Mouse (Mus musculus): ENCODE data around the gene Helb. TPM values are rescaled to one million over a fixed set of nuclear protein-coding genes. Genes with fewer than 3 reads are reported as not detected.

The Helb gene
- 3.9 and 4.2 TPM in 2 replicates for polyA plus RNA-seq (2016; fragmentation: Nextera tagmentation; extraction: Ambion mirVana)

GRCm38 (mm10) chr10:120112507-120113396 is at the start of gene Helb:
Gene Helb, minus strand, starts transcription at chr10:120112987.
- Histone ChIP-seq H3K27me3 (replicated peaks) (no peaks in the 10 kb centered on the region), H3K36me3 (no peaks in the 10 kb centered on the region), H3K4me2 (replicated peaks) (peak within 1 kb of the TSS; percentile 83), H3K9me3 (no peaks in the 10 kb centered on the region), H3K9ac (peak within 1 kb of the TSS; percentile 64), H3K27ac (no peak within 1 kb of the TSS; the same call in 1 of the 2 replicates), H3K4me1 (0 out of 2 replicates have a peak, but pooled peaks cover 4% of the 10 kb centered on the region), H3K4me3 (peak within 1 kb of the TSS; percentile 71)
- WGBS: 1% methylated on average over 55 of the region's 55 CpGs
- ATAC-seq (ENCODE audit: low FRiP score, low read depth): peak; percentile 100

- ATAC-seq (ENCODE audit: low FRiP score, low read depth): no peak
- no peaks in the 10 kb centered on the region for H3K9me3 ChIP-seq
- H3K36me3 ChIP-seq: no peaks in the 10 kb centered on the region
- no peak overlapping the region for H3K4me3 ChIP-seq
- H3K27ac ChIP-seq: no peak overlapping the region
- H3K4me1 ChIP-seq: no peaks in the 10 kb centered on the region
- no peaks in the 10 kb centered on the region for H3K27me3 ChIP-seq (replicated peaks)
- no peak overlapping the region for H3K4me2 ChIP-seq (replicated peaks)
- no peak overlapping the region for H3K9ac ChIP-seq
- 90% methylated on average over 9 of the region's 9 CpGs for WGBS
Observed at GRCm38 (mm10) chr10:120160533-120160932, 47.7 kb upstream of the Helb start.

- no peak overlapping the region for H3K4me3 ChIP-seq
- H3K9ac ChIP-seq: no peak overlapping the region
- no peak for ATAC-seq (ENCODE audit: low FRiP score, low read depth)
- H3K36me3 ChIP-seq: no peaks in the 10 kb centered on the region
- no peaks in the 10 kb centered on the region for H3K27me3 ChIP-seq (replicated peaks)
- H3K9me3 ChIP-seq: peaks cover 10% of the 10 kb centered on the region; the same call in 1 of the 2 replicates
- H3K4me1 ChIP-seq: no peaks in the 10 kb centered on the region
- 92% methylated on average over 2 of the region's 2 CpGs for WGBS
- H3K4me2 ChIP-seq (replicated peaks): no peak overlapping the region
- no peak overlapping the region for H3K27ac ChIP-seq
Observed at GRCm38 (mm10) chr10:120153911-120154310, 41.1 kb upstream of the Helb start.

- 92% methylated on average over 7 of the region's 7 CpGs for WGBS
- Histone ChIP-seq H3K27ac (no peak overlapping the region), H3K27me3 (replicated peaks) (no peaks in the 10 kb centered on the region), H3K9me3 (peaks cover 10% of the 10 kb centered on the region; the same call in 1 of the 2 replicates), H3K4me2 (replicated peaks) (no peak overlapping the region), H3K4me3 (no peak overlapping the region), H3K36me3 (no peaks in the 10 kb centered on the region), H3K9ac (no peak overlapping the region), H3K4me1 (no peaks in the 10 kb centered on the region)
- ATAC-seq (ENCODE audit: low FRiP score, low read depth): no peak
Observed at GRCm38 (mm10) chr10:120151672-120152071, 38.9 kb upstream of the Helb start.

- 73% methylated on average over 10 of the region's 10 CpGs for WGBS
- no peak overlapping the region for H3K4me2 ChIP-seq (replicated peaks)
- no peak overlapping the region for H3K27ac ChIP-seq
- peaks cover 20% of the 10 kb centered on the region for H3K9me3 ChIP-seq
- H3K4me1 ChIP-seq: no peaks in the 10 kb centered on the region
- no peak for ATAC-seq (ENCODE audit: low FRiP score, low read depth)
- no peaks in the 10 kb centered on the region for H3K27me3 ChIP-seq (replicated peaks)
- no peak overlapping the region for H3K4me3 ChIP-seq
- H3K9ac ChIP-seq: no peak overlapping the region
- H3K36me3 ChIP-seq: no peaks in the 10 kb centered on the region
Observed at GRCm38 (mm10) chr10:120140916-120141516, 28.2 kb upstream of the Helb start.

GRCm38 (mm10) chr10:120140193-120140592 is 27.4 kb upstream of the Helb start:
- Histone ChIP-seq H3K27ac (no peak overlapping the region), H3K27me3 (replicated peaks) (no peaks in the 10 kb centered on the region), H3K9me3 (peaks cover 16% of the 10 kb centered on the region), H3K4me3 (no peak overlapping the region), H3K4me1 (no peaks in the 10 kb centered on the region), H3K9ac (no peak overlapping the region), H3K36me3 (no peaks in the 10 kb centered on the region), H3K4me2 (replicated peaks) (no peak overlapping the region)
- ATAC-seq (ENCODE audit: low FRiP score, low read depth): no peak
- WGBS: 75% methylated on average over 4 of the region's 4 CpGs

- no peak overlapping the region for H3K4me2 ChIP-seq (replicated peaks)
- no peaks in the 10 kb centered on the region for H3K27me3 ChIP-seq (replicated peaks)
- no peaks in the 10 kb centered on the region for H3K9me3 ChIP-seq
- no peak overlapping the region for H3K27ac ChIP-seq
- no peak for ATAC-seq (ENCODE audit: low FRiP score, low read depth)
- H3K4me1 ChIP-seq: no peaks in the 10 kb centered on the region
- H3K9ac ChIP-seq: no peak overlapping the region
- no peaks in the 10 kb centered on the region for H3K36me3 ChIP-seq
- H3K4me3 ChIP-seq: no peak overlapping the region
- WGBS: 88% methylated on average over 12 of the region's 12 CpGs
Observed at GRCm38 (mm10) chr10:120136020-120136562, 23.3 kb upstream of the Helb start.

GRCm38 (mm10) chr10:120133697-120134096 is 20.9 kb upstream of the Helb start:
- 67% methylated on average over 11 of the region's 11 CpGs for WGBS

GRCm38 (mm10) chr10:120130621-120131020 is 17.8 kb upstream of the Helb start:
- no peaks in the 10 kb centered on the region for H3K9me3 ChIP-seq
- H3K4me3 ChIP-seq: no peak overlapping the region
- no peak for ATAC-seq (ENCODE audit: low FRiP score, low read depth)
- H3K36me3 ChIP-seq: no peaks in the 10 kb centered on the region
- no peaks in the 10 kb centered on the region; the same call in 1 of the 2 replicates for H3K4me1 ChIP-seq
- WGBS: 69% methylated on average over 16 of the region's 16 CpGs
- no peaks in the 10 kb centered on the region for H3K27me3 ChIP-seq (replicated peaks)
- H3K27ac ChIP-seq: no peak overlapping the region
- H3K9ac ChIP-seq: no peak overlapping the region
- H3K4me2 ChIP-seq (replicated peaks): no peak overlapping the region

More at GRCm38 (mm10) chr10:120133697-120134096, 20.9 kb upstream of the Helb start:
- no peaks in the 10 kb centered on the region for H3K36me3 ChIP-seq
- no peak for ATAC-seq (ENCODE audit: low FRiP score, low read depth)
- H3K9me3 ChIP-seq: no peaks in the 10 kb centered on the region
- no peak overlapping the region for H3K4me3 ChIP-seq
- H3K27me3 ChIP-seq (replicated peaks): no peaks in the 10 kb centered on the region
- no peaks in the 10 kb centered on the region; the same call in 1 of the 2 replicates for H3K4me1 ChIP-seq
- H3K4me2 ChIP-seq (replicated peaks): no peak overlapping the region
- no peak overlapping the region for H3K27ac ChIP-seq
- no peak overlapping the region for H3K9ac ChIP-seq

- no peaks in the 10 kb centered on the region for H3K9me3 ChIP-seq
- H3K4me1 ChIP-seq: no peaks in the 10 kb centered on the region; the same call in 1 of the 2 replicates
- H3K36me3 ChIP-seq: no peaks in the 10 kb centered on the region
- ATAC-seq (ENCODE audit: low FRiP score, low read depth): no peak
- H3K27me3 ChIP-seq (replicated peaks): no peaks in the 10 kb centered on the region
- peak overlapping the region; percentile 31 for H3K4me2 ChIP-seq (replicated peaks)
- no peak overlapping the region for H3K9ac ChIP-seq
- H3K27ac ChIP-seq: no peak overlapping the region
- 43% methylated on average over 13 of the region's 13 CpGs for WGBS
- no peak overlapping the region for H3K4me3 ChIP-seq
Observed at GRCm38 (mm10) chr10:120128601-120129277, 16.0 kb upstream of the Helb start.

GRCm38 (mm10) chr10:120125465-120125857 is 12.7 kb upstream of the Helb start:
- Histone ChIP-seq H3K36me3 (no peaks in the 10 kb centered on the region), H3K4me1 (no peaks in the 10 kb centered on the region; the same call in 1 of the 2 replicates), H3K4me3 (no peak overlapping the region), H3K4me2 (replicated peaks) (no peak overlapping the region), H3K27ac (no peak overlapping the region), H3K9me3 (no peaks in the 10 kb centered on the region), H3K27me3 (replicated peaks) (no peaks in the 10 kb centered on the region), H3K9ac (no peak overlapping the region)
- no peak for ATAC-seq (ENCODE audit: low FRiP score, low read depth)
- 80% methylated on average over 10 of the region's 10 CpGs for WGBS

Measured in neural tube, embryonic 12.5 days (tissue).